Mouse (Mus musculus): ENCODE data around the gene Lgr4.

- TF ChIP-seq CTCF (IDR thresholded peaks at IDR 0.05; ENCODE audit: low read depth, low read length) (no peak), POLR2A (IDR thresholded peaks at IDR 0.05; ENCODE audit: extremely low read depth, insufficient read depth, low read length) (no peak)
Observed at GRCm38 (mm10) chr2:109946426-109946825, 29.0 kb downstream of the Lgr4 start.

All from liver, adult 2 months (tissue).